Mouse (Mus musculus) natural killer cell, adult 2 months (primary cell): ENCODE results near the gene Proz.

Experiments
- DNase-seq, 2 experiments: peaks; one replicate each; pipeline ENCODE4 v3.0.0; 2022; ENCODE audit warnings: low spot score in 2 of 2

Proz gene

DNA sequence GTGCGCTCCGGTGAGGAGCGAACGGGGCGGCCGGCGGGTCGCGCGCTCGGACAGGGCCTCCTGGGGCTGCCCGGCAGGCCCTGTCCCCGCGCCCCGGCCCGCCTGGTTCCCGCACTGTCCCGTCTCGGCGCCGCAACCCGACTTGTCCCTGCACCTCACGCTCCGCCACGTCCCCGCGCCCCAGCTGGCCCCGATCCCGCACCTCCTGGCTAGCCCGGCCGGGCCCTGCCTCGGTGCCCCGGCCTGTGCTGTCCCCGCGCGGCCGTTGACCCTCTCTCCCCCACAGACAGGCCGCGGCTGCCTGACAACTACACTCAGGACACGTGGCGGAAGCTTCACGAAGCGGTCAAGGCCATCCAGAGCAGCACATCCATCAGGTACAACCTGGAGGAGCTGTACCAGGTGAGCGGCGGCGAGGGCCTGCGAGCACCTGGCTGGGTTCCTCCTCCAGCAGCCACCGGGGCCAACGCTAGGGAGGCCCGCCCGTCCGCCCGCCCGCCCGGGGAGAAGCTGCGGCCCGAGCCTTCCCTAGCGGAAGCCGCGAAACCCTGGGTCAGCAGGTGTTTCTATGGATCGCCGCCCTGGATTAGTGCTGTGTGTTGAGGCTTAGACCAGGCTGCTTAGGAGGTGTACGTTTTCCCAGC, 45.3 kb downstream of the Proz start:
- peak in 1 of 2 experiments; percentile 27 for DNase-seq

GRCm38 (mm10) chr8:13107990-13108638, 47.4 kb downstream of the Proz start:
- DNase-seq: no peak

- DNase-seq: no peak
Observed at GRCm38 (mm10) chr8:13108967-13109366, 48.3 kb downstream of the Proz start.

DNA sequence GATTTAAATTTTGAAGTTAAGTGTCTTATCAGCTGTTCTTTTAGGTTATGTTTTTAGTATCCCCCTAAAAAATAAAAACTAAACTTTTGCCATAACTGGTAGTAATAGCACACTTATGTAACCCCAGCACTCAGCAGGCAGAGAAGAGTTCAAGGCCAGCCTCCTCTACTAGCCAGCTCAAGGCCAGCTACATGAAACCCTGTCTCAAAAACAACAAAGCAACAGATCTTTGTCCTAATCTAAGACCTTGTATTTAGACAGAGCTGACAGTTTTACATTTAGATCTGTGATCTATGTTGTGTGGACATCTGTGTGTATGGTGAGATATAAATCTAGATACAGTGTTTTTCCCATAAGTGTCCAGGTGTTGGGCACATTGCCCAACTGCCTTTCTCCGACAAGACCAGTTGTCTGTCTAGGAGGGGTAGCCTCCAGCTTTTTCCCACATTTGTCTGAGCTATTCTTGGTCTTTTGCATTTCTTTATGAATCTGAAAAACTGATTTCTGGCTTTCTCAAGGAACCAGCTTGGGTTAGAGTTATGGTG, 48.8 kb downstream of the Proz start:
- DNase-seq: no peak

- DNase-seq: no peak
Observed at GRCm38 (mm10) chr8:13111917-13112316, 51.2 kb downstream of the Proz start.

DNA sequence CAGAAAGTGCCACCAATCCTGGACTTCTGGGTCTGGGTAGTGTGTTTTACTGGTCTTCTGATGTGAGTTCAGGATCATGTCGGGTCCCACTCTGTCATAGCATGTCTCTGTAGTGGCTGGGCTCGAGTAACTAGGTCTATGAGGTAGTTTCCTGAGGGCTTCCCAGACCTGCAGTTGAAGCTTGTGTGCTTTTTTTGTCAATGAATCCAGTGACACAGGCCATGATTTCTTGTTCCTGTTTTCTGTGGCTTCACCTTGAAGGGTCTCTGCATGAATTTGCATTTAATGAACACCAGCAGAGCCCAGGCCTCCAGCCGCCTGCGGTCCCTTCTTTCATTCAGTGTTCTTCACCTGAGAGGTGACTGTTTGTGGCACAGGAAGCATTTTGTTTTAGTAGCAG, 52.5 kb downstream of the Proz start:
- DNase-seq: no peak

DNA sequence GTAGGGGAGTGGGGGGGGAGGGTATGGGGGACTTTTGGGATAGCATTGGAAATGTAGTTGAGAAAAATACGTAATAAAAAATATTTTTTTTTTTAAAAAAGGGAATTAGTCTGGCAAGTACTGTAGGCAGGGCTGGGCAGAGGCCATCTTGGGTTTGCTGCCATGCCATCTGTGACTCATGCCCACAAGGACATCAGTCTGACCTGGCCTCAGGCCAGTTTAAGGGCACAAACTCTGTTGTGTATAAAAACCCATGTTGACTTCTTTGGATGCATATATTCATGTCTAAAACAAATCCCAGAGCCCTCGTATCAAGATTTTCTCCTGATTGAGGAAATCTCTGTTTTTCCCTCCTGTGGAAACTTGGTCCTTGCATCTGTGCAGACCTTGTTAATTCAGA, 56.4 kb downstream of the Proz start:
- no peak for DNase-seq

- DNase-seq: no peak
Observed at GRCm38 (mm10) chr8:13118516-13118915, 57.8 kb downstream of the Proz start.

DNA sequence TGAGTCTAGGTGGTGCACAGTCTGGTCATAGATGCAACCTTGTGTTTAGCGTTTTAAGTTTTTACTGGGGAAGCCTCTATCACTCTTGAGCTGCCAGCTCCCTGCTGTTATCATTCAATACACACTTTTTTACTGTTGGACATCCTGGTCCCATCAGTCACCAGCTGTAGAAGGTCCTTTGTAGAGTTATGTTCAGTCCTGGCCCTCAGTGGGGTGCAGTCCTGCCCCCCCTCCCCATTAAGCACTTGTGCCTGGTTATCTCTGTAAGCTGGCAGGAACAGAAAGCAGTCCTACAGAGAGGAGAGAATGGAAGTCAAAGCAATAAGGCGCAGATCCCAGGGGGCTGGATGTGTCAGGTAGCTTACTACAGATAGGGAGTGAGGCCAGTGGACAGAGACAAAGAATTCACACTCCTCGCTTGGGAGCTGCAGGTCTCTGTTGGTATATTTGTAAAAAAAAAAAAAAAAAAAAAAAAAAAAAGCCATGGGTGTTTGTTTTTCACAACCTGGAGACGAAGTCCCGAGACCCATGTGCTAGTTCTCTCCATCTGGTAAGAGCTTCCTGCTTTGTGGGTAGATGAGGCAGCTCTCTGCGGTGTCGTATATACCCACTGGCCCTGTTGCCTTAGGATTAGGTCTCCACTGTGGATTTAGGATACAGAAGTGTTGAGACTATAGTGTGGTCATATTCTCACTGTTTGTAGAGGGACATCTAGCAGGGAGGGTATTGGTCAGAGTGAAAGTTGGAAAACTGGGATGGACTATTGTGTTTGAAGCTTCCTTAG, 60.4 kb downstream of the Proz start:
- no peak for DNase-seq

GRCm38 (mm10) chr8:13122887-13123421, 62.2 kb downstream of the Proz start:
- no peak for DNase-seq

- no peak for DNase-seq
Observed at GRCm38 (mm10) chr8:13124897-13125296, 64.2 kb downstream of the Proz start.
